Mouse (Mus musculus) myocyte (in vitro differentiated cells): ENCODE measurements at regions not wholly inside any gene's neighbourhood (a gene's known extent, or its start where the extent isn't known, plus 50 kb on each side); places are given as distances from the start of the nearest gene placed in this dataset.

Experiments
- POLR2A ChIP-seq: IDR thresholded peaks from one replicate; pipeline ENCODE4 v1.6.1; 2011; ENCODE audit warnings: low read depth, mild to moderate bottlenecking, control low read depth, moderate library complexity; ENCODE audit not compliant: insufficient read length
- POLR2AphosphoS2 ChIP-seq: IDR thresholded peaks from one replicate; pipeline ENCODE4 v1.6.1; 2011; ENCODE audit warnings: low read depth, control low read depth; ENCODE audit not compliant: insufficient read length
- SRF ChIP-seq: IDR thresholded peaks from one replicate; pipeline ENCODE4 v1.6.1; 2011; ENCODE audit warnings: low read depth; ENCODE audit not compliant: control insufficient read depth, insufficient read length

- no peak for TF ChIP-seq POLR2A
- TF ChIP-seq SRF = no peak
- no peak for TF ChIP-seq POLR2AphosphoS2
Measured at GRCm38 (mm10) chr9:40587421-40587820, 56.2 kb upstream of the Gramd1b start.
